Mouse (Mus musculus) heart, embryonic 16.5 days (tissue): ENCODE measurements around the gene Hspb8. TPM values are rescaled to one million over a fixed set of nuclear protein-coding genes. Genes with fewer than 3 reads are reported as not detected.

Experiments
- ATAC-seq: fragments of 200-750 bp; cut with Nextera tagmentation; replicated peaks from 2 replicates; pipeline ENCODE4 v1.8.0; 2017; ENCODE audit warnings: moderate number of reproducible peaks; ENCODE audit not compliant: insufficient read depth, low FRiP score; ENCODE audit errors: extremely low read depth
- H3K27ac ChIP-seq: fragments of 300-500 bp; sonication (generic); 2 replicates; pipeline ENCODE4 v1.5.1; 2014; ENCODE audit warnings: mild to moderate bottlenecking, low read length, control low read depth, moderate library complexity
- H3K27me3 ChIP-seq: fragments of 300-500 bp; sonication (generic); 2 replicates; pipeline ENCODE4 v1.6.1; 2014; ENCODE audit warnings: low read length, mixed read lengths; ENCODE audit not compliant: control insufficient read depth, insufficient read depth
- H3K36me3 ChIP-seq: fragments of 300-500 bp; sonication (generic); 2 replicates; pipeline ENCODE4 v1.6.1; 2014; ENCODE audit not compliant: control insufficient read depth, insufficient read depth
- H3K4me1 ChIP-seq: fragments of 300-500 bp; sonication (generic); 2 replicates; pipeline ENCODE4 v1.6.1; 2014; ENCODE audit warnings: low read length, mixed read lengths; ENCODE audit not compliant: control insufficient read depth, insufficient read depth
- H3K4me2 ChIP-seq: fragments of 300-500 bp; sonication (generic); 2 replicates; pipeline ENCODE4 v1.6.1; 2014; ENCODE audit warnings: low read depth, mild to moderate bottlenecking, control low read depth, low read length
- H3K4me3 ChIP-seq: fragments of 300-500 bp; sonication (generic); 2 replicates; pipeline ENCODE4 v1.5.1; 2014; ENCODE audit warnings: mild to moderate bottlenecking, control low read depth, low read length
- H3K9ac ChIP-seq: fragments of 300-500 bp; sonication (generic); 2 replicates; pipeline ENCODE4 v1.6.1; 2014; ENCODE audit warnings: low read length, control low read depth
- H3K9me3 ChIP-seq: fragments of 300-500 bp; sonication (generic); replicated peaks from 2 replicates; pipeline ENCODE4 v1.6.1; 2016; ENCODE audit warnings: low read length; ENCODE audit not compliant: control insufficient read depth
- WGBS: fragments of 180-500 bp; shearing (Covaris S2); extraction: QIAGEN DNeasy Blood & Tissue Kit; methylation state at CpG from one replicate; pipeline ENCODE4 v1.1.7; 2014; 5-methylcytosine and 5-hydroxymethylcytosine counted together
- polyA plus RNA-seq: library from polyadenylated mRNA; unstranded; fragments of >200 nt; fragmentation: Nextera tagmentation; extraction: Ambion mirVana; gene quantifications from 2 replicates; pipeline ENCODE4 v1.2.1, GENCODE M21; 2015

Hspb8 gene
- polyA plus RNA-seq, 1 experiment from 2014 or later, result 31.1 TPM

- WGBS, result 4% methylated on average over 10 of the region's 11 CpGs
- Histone ChIP-seq H3K4me2 (peak overlapping the region; percentile 62), H3K27ac (no peak overlapping the region), H3K4me3 (peak overlapping the region; percentile 15), H3K9ac (no peak overlapping the region), H3K9me3 (no peaks in the 10 kb centered on the region), H3K27me3 (no peaks in the 10 kb centered on the region), H3K4me1 (peaks cover 25% of the 10 kb centered on the region), H3K36me3 (no peaks in the 10 kb centered on the region)
- no peak for ATAC-seq
Observed at GRCm38 (mm10) chr5:116448409-116449191, 25.9 kb upstream of the Hspb8 start.

- peak overlapping the region; percentile 2 for H3K4me3 ChIP-seq
Observed at GRCm38 (mm10) chr5:116447821-116448350, 25.2 kb upstream of the Hspb8 start.

GRCm38 (mm10) chr5:116446552-116446951, 23.9 kb upstream of the Hspb8 start:
- H3K36me3 ChIP-seq, result no peaks in the 10 kb centered on the region
- no peak overlapping the region for H3K27ac ChIP-seq
- 44% methylated on average over 23 of the region's 23 CpGs for WGBS
- peak overlapping the region; percentile 8; the same call in 1 of the 2 replicates for H3K4me3 ChIP-seq
- peaks cover 25% of the 10 kb centered on the region for H3K4me1 ChIP-seq
- no peaks in the 10 kb centered on the region for H3K27me3 ChIP-seq
- H3K9ac ChIP-seq, result peak overlapping the region; percentile 34; the same call in 1 of the 2 replicates
- H3K9me3 ChIP-seq, result no peaks in the 10 kb centered on the region
- no peak for ATAC-seq
- H3K4me2 ChIP-seq, result peak overlapping the region; percentile 49

More at GRCm38 (mm10) chr5:116447821-116448350, 25.2 kb upstream of the Hspb8 start:
- no peak for ATAC-seq
- peak overlapping the region; percentile 1; the same call in 1 of the 2 replicates for H3K4me2 ChIP-seq
- H3K36me3 ChIP-seq, result no peaks in the 10 kb centered on the region
- no peak overlapping the region for H3K9ac ChIP-seq
- 35% methylated on average over 11 of the region's 11 CpGs for WGBS
- H3K27ac ChIP-seq, result no peak overlapping the region
- peaks cover 25% of the 10 kb centered on the region for H3K4me1 ChIP-seq
- H3K9me3 ChIP-seq, result no peaks in the 10 kb centered on the region
- H3K27me3 ChIP-seq, result no peaks in the 10 kb centered on the region

- no peaks in the 10 kb centered on the region for H3K9me3 ChIP-seq
- no peaks in the 10 kb centered on the region for H3K36me3 ChIP-seq
- no peak overlapping the region for H3K27ac ChIP-seq
- H3K4me3 ChIP-seq, result no peak overlapping the region
- WGBS, result 46% methylated on average over 10 of the region's 10 CpGs
- no peak overlapping the region; the same call in 1 of the 2 replicates for H3K4me2 ChIP-seq
- no peak for ATAC-seq
- H3K4me1 ChIP-seq, result peaks cover 20% of the 10 kb centered on the region
- H3K27me3 ChIP-seq, result no peaks in the 10 kb centered on the region
- H3K9ac ChIP-seq, result no peak overlapping the region
Observed at GRCm38 (mm10) chr5:116445634-116446367, 23.1 kb upstream of the Hspb8 start.

GRCm38 (mm10) chr5:116444517-116444916, 21.9 kb upstream of the Hspb8 start:
- H3K9me3 ChIP-seq, result no peaks in the 10 kb centered on the region
- H3K27ac ChIP-seq, result no peak overlapping the region
- peaks cover 13% of the 10 kb centered on the region for H3K4me1 ChIP-seq
- no peaks in the 10 kb centered on the region for H3K27me3 ChIP-seq
- H3K4me2 ChIP-seq, result no peak overlapping the region
- no peak overlapping the region for H3K4me3 ChIP-seq
- WGBS, result 64% methylated on average over 27 of the region's 27 CpGs
- no peaks in the 10 kb centered on the region for H3K36me3 ChIP-seq
- ATAC-seq, result no peak
- no peak overlapping the region for H3K9ac ChIP-seq

GRCm38 (mm10) chr5:116443459-116443940, 20.8 kb upstream of the Hspb8 start:
- WGBS, result 70% methylated on average over 8 of the region's 8 CpGs
- no peak overlapping the region for H3K9ac ChIP-seq

GRCm38 (mm10) chr5:116442697-116443458, 20.2 kb upstream of the Hspb8 start:
- Histone ChIP-seq H3K36me3 (no peaks in the 10 kb centered on the region), H3K4me2 (no peak overlapping the region), H3K27ac (no peak overlapping the region), H3K9me3 (no peaks in the 10 kb centered on the region), H3K4me1 (no peaks in the 10 kb centered on the region; the same call in 1 of the 2 replicates), H3K4me3 (no peak overlapping the region), H3K27me3 (no peaks in the 10 kb centered on the region), H3K9ac (no peak overlapping the region)
- WGBS, result 70% methylated on average over 7 of the region's 7 CpGs
- no peak for ATAC-seq

More at GRCm38 (mm10) chr5:116443459-116443940, 20.8 kb upstream of the Hspb8 start:
- H3K27me3 ChIP-seq, result no peaks in the 10 kb centered on the region
- no peak overlapping the region for H3K4me3 ChIP-seq
- H3K27ac ChIP-seq, result no peak overlapping the region
- H3K9me3 ChIP-seq, result no peaks in the 10 kb centered on the region
- no peak for ATAC-seq
- H3K4me2 ChIP-seq, result no peak overlapping the region
- no peaks in the 10 kb centered on the region for H3K36me3 ChIP-seq
- H3K4me1 ChIP-seq, result peaks cover 3% of the 10 kb centered on the region

- Histone ChIP-seq H3K4me1 (peaks cover under 1% of the 10 kb centered on the region; the same call in 1 of the 2 replicates), H3K27ac (no peak overlapping the region), H3K4me2 (no peak overlapping the region), H3K9ac (no peak overlapping the region), H3K9me3 (no peaks in the 10 kb centered on the region), H3K4me3 (no peak overlapping the region), H3K36me3 (no peaks in the 10 kb centered on the region), H3K27me3 (no peaks in the 10 kb centered on the region)
- 49% methylated on average over 4 of the region's 4 CpGs for WGBS
- ATAC-seq, result no peak
Observed at GRCm38 (mm10) chr5:116440251-116440650, 17.6 kb upstream of the Hspb8 start.
